Mouse (Mus musculus) CH12.LX (cell line): ENCODE measurements around the gene Gm19345. TPM values are rescaled to one million over a fixed set of nuclear protein-coding genes. Genes with fewer than 3 reads are reported as not detected.

Experiments
- DNase-seq: peaks from one replicate; pipeline ENCODE4 v3.0.0-alpha.2; 2013; ENCODE audit errors: extremely low read depth
- H3K27ac ChIP-seq: 2 replicates; pipeline ENCODE4 v1.5.1; 2012; ENCODE audit warnings: low read depth, mild to moderate bottlenecking, control low read depth, moderate library complexity; ENCODE audit not compliant: insufficient read depth
- H3K27me3 ChIP-seq: replicated peaks from 2 replicates; pipeline ENCODE3; 2012; ENCODE audit warnings: inconsistent platforms
- H3K36me3 ChIP-seq, 2 experiments: replicated peaks in 1 of 2; 2 replicates each; pipeline versions ENCODE3 to v1.6.1; 2012; ENCODE audit warnings: inconsistent platforms in 1 of 2, low read length in 1 of 2, mild to moderate bottlenecking in 1 of 2, mixed read lengths in 1 of 2, moderate library complexity in 1 of 2; ENCODE audit not compliant: control insufficient read depth in 1 of 2, insufficient read depth in 1 of 2
- H3K4me1 ChIP-seq, 2 experiments: 2 replicates each; pipeline ENCODE4 v1.6.1; 2012; ENCODE audit warnings: inconsistent platforms in 1 of 2, moderate library complexity in 1 of 2; ENCODE audit not compliant: insufficient read depth in 2 of 2, control insufficient read depth in 1 of 2
- H3K4me2 ChIP-seq: 2 replicates; pipeline ENCODE4 v1.6.1; 2012; ENCODE audit warnings: low read depth, mild to moderate bottlenecking, control low read depth; ENCODE audit not compliant: poor library complexity, insufficient read depth, severe bottlenecking
- H3K4me3 ChIP-seq, 3 experiments: fragments of 150-350 bp in 1 of 3; sonication (generic) in 1 of 3; replicated peaks in 1 of 3; 2 replicates each; pipeline versions ENCODE3 to v1.5.1; 2011 to 2012; ENCODE audit warnings: low read depth in 2 of 3, low read length in 2 of 3, mild to moderate bottlenecking in 2 of 3, moderate library complexity in 2 of 3, control low read depth in 1 of 3, improper control_type of control experiment in 1 of 3, inconsistent platforms in 1 of 3, mixed read lengths in 1 of 3; ENCODE audit not compliant: poor library complexity in 1 of 3
- H3K79me2 ChIP-seq: replicated peaks from 2 replicates; pipeline ENCODE4 v1.6.1; 2012; ENCODE audit warnings: mild to moderate bottlenecking, moderate library complexity; ENCODE audit not compliant: control insufficient read depth, poor library complexity, insufficient read depth, severe bottlenecking; ENCODE audit errors: extremely low read depth
- H3K9ac ChIP-seq: 2 replicates; pipeline ENCODE4 v1.6.1; 2012; ENCODE audit warnings: low read depth, mild to moderate bottlenecking, control low read depth, moderate library complexity; ENCODE audit not compliant: insufficient read depth
- H3K9me3 ChIP-seq: replicated peaks from 2 replicates; pipeline ENCODE3; 2012; ENCODE audit warnings: low read length, inconsistent platforms, mixed read lengths
- BHLHE40 ChIP-seq: IDR thresholded peaks from 2 replicates; pipeline ENCODE4 v1.6.1; 2011; ENCODE audit warnings: mild to moderate bottlenecking, low read depth, low read length, improper control_type of control experiment
- CHD2 ChIP-seq: IDR thresholded peaks from 2 replicates; pipeline ENCODE4 v1.6.1; 2011; ENCODE audit warnings: low read length, improper control_type of control experiment
- ELF1 ChIP-seq: IDR thresholded peaks from 2 replicates; pipeline ENCODE4 v1.6.1; 2014; ENCODE audit warnings: low read depth, mild to moderate bottlenecking, inconsistent platforms, low read length, improper control_type of control experiment
- EP300 ChIP-seq: IDR thresholded peaks from 2 replicates; pipeline ENCODE4 v1.6.1; 2011; ENCODE audit warnings: low read length, improper control_type of control experiment
- HCFC1 ChIP-seq: IDR thresholded peaks from 2 replicates; pipeline ENCODE4 v1.6.1; 2012; ENCODE audit warnings: low read depth, mild to moderate bottlenecking, inconsistent platforms, low read length, improper control_type of control experiment
- IRF4 ChIP-seq: IDR thresholded peaks from 2 replicates; pipeline ENCODE4 v1.6.1; 2014; ENCODE audit warnings: low read depth, mild to moderate bottlenecking, inconsistent platforms, low read length, improper control_type of control experiment
- KAT2A ChIP-seq: IDR thresholded peaks from 2 replicates; pipeline ENCODE4 v1.6.1; 2012; ENCODE audit warnings: low read length, improper control_type of control experiment, inconsistent platforms; ENCODE audit not compliant: insufficient replicate concordance
- MAX ChIP-seq: IDR thresholded peaks from 2 replicates; pipeline ENCODE4 v1.6.1; 2011; ENCODE audit warnings: low read length, improper control_type of control experiment
- MAZ ChIP-seq: IDR thresholded peaks from 2 replicates; pipeline ENCODE4 v1.6.1; 2012; ENCODE audit warnings: low read depth, mild to moderate bottlenecking, inconsistent platforms, low read length, improper control_type of control experiment, moderate library complexity
- MEF2A ChIP-seq: IDR thresholded peaks from 2 replicates; pipeline ENCODE4 v1.6.1; 2014; ENCODE audit warnings: low read depth, mild to moderate bottlenecking, inconsistent platforms, low read length, improper control_type of control experiment, borderline replicate concordance
- MXI1 ChIP-seq: IDR thresholded peaks from 2 replicates; pipeline ENCODE4 v1.6.1; 2011; ENCODE audit warnings: mild to moderate bottlenecking, low read depth, low read length, improper control_type of control experiment
- MYC ChIP-seq: IDR thresholded peaks from 2 replicates; pipeline ENCODE4 v1.6.1; 2011; ENCODE audit warnings: low read depth, mild to moderate bottlenecking, improper control_type of control experiment, low read length
- NELFE ChIP-seq: IDR thresholded peaks from 2 replicates; pipeline ENCODE4 v1.6.1; 2011; ENCODE audit warnings: low read depth, low read length, improper control_type of control experiment
- PAX5 ChIP-seq: IDR thresholded peaks from 2 replicates; pipeline ENCODE4 v1.6.1; 2012; ENCODE audit warnings: low read length, inconsistent platforms, mixed read lengths
- POLR2A ChIP-seq: IDR thresholded peaks from 2 replicates; pipeline ENCODE4 v1.6.1; 2011; ENCODE audit warnings: low read depth, mild to moderate bottlenecking, improper control_type of control experiment, low read length
- RCOR1 ChIP-seq: conservative IDR thresholded peaks from 2 replicates; pipeline ENCODE4 v1.6.1; 2012; ENCODE audit warnings: low read depth, mild to moderate bottlenecking, inconsistent platforms, low read length, improper control_type of control experiment
- SIN3A ChIP-seq: IDR thresholded peaks from 2 replicates; pipeline ENCODE4 v1.6.1; 2012; ENCODE audit warnings: low read length, improper control_type of control experiment, inconsistent platforms
- TBP ChIP-seq: conservative IDR thresholded peaks from 2 replicates; pipeline ENCODE4 v1.6.1; 2011; ENCODE audit warnings: low read depth, low read length, improper control_type of control experiment
- TCF12 ChIP-seq: IDR thresholded peaks from 2 replicates; pipeline ENCODE4 v1.6.1; 2014; ENCODE audit warnings: low read depth, mild to moderate bottlenecking, inconsistent platforms, low read length, improper control_type of control experiment
- ZC3H11A ChIP-seq: IDR thresholded peaks from 2 replicates; pipeline ENCODE4 v1.6.1; 2012; ENCODE audit warnings: low read depth, mild to moderate bottlenecking, inconsistent platforms, low read length, improper control_type of control experiment
- ZMIZ1 ChIP-seq: IDR thresholded peaks from 2 replicates; pipeline ENCODE4 v1.6.1; 2012; ENCODE audit warnings: low read depth, mild to moderate bottlenecking, inconsistent platforms, low read length, improper control_type of control experiment
- ZNF384 ChIP-seq: IDR thresholded peaks from 2 replicates; pipeline ENCODE4 v1.6.1; 2012; ENCODE audit warnings: low read depth, low read length, improper control_type of control experiment, inconsistent platforms
- dilution Hi-C: fragments of 300-500 bp; cut with MboI; formaldehyde crosslinking; loops from 2 replicates; pipeline ENCODE4 v1.14.3; 2020; ENCODE audit warnings: low sequenced_read_pairs; ENCODE audit not compliant: extremely low pct_unique_long_range_greater_than_20kb, extremely low pct_ligation_motif_present
- in situ Hi-C: fragments of 300-500 bp; cut with MboI; formaldehyde crosslinking; loops from 3 replicates; pipeline ENCODE4 v1.14.3; 2019; ENCODE audit warnings: low sequenced_read_pairs, low pct_ligation_motif_present, low pct_unique_long_range_greater_than_20kb, mixed read lengths
- polyA plus RNA-seq: library from polyadenylated mRNA; unstranded; fragments of >175 nt; gene quantifications from 2 replicates; pipeline ENCODE4 v1.2.1, GENCODE M21; 2012; ENCODE audit warnings: low read depth; ENCODE audit not compliant: insufficient read length
- total RNA-seq, 2 experiments: library from RNA; depleted of rRNA; stranded (reverse); fragments of 300-350 nt in 1 of 2; fragments of >200 nt in 1 of 2; gene quantifications; 2 replicates each; pipeline ENCODE4 v1.2.3; 2012 to 2014

Gm19345 gene
- total and polyA plus RNA-seq, 3 experiments, result 0.59 to 4.1 TPM; not detected in 1

- TF ChIP-seq EP300 (no peak), IRF4 (peak; percentile 49), POLR2A (peak; percentile 61), TBP (0 out of 2 replicates have a peak, but pooled peaks have one; percentile 4), ZMIZ1 (peak; percentile 54; the same call in 1 of the 2 replicates), MAX (peak; percentile 48; the same call in 1 of the 2 replicates), ZNF384 (no peak), KAT2A (no peak), ZC3H11A (no peak), RCOR1 (0 out of 2 replicates have a peak, but pooled peaks have one; percentile 36), MAZ (0 out of 2 replicates have a peak, but pooled peaks have one; percentile 45), ELF1 (no peak; the same call in 1 of the 2 replicates), CHD2 (no peak; the same call in none of the 2 replicates), MEF2A (0 out of 2 replicates have a peak, but pooled peaks have one; percentile 30), MXI1 (peak; percentile 72; the same call in 1 of the 2 replicates), MYC (0 out of 2 replicates have a peak, but pooled peaks have one; percentile 40), BHLHE40 (0 out of 2 replicates have a peak, but pooled peaks have one; percentile 18), NELFE (peak; percentile 31; the same call in 1 of the 2 replicates), PAX5 (no peak), SIN3A (peak; percentile 13; the same call in 1 of the 2 replicates), TCF12 (0 out of 2 replicates have a peak, but pooled peaks have one; percentile 65), HCFC1 (peak; percentile 17; the same call in 1 of the 2 replicates)
- TF ChIP-seq, all 38 proteins: peak for 15
- peaks cover 9% of the 10 kb centered on the region for H3K9me3 ChIP-seq
- peak overlapping the region; percentile 93 for H3K9ac ChIP-seq
- peak; percentile 95 for DNase-seq
- peak overlapping the region; percentile 77 for H3K4me2 ChIP-seq
- peak overlapping the region; percentile 37 to 82 (median 53) for H3K4me3 ChIP-seq
- dilution Hi-C loops (no loop called here), in situ Hi-C loops (no loop called here)
- H3K27me3 ChIP-seq, result no peaks in the 10 kb centered on the region
- H3K4me1 ChIP-seq, result peaks cover 18 to 40% of the 10 kb centered on the region in 2 experiments
- H3K27ac ChIP-seq, result peak overlapping the region; percentile 97
- peaks cover 6 to 18% of the 10 kb centered on the region in 2 experiments for H3K36me3 ChIP-seq
- H3K79me2 ChIP-seq, result peaks cover 31% of the 10 kb centered on the region
Measured at GRCm38 (mm10) chr7:19824182-19824973, 27.4 kb upstream of the Gm19345 start.
